Mouse (Mus musculus): ENCODE data around the gene Klhl30. TPM values are rescaled to one million over a fixed set of nuclear protein-coding genes. Genes with fewer than 3 reads are reported as not detected.
A peak's percentile ranks its signal among the peaks of the same experiment; 100 is the strongest.

Klhl30 gene
- polyA plus RNA-seq, 1 experiment, result not detected

GRCm38 (mm10) chr1:91356105-91356504 is 5.3 kb downstream of the Klhl30 start:
- no peaks in the 10 kb centered on the region for H3K36me3 ChIP-seq (replicated peaks; ENCODE audit: low read length)
- H3K4me3 ChIP-seq (replicated peaks), result no peak overlapping the region
- peaks cover 84% of the 10 kb centered on the region for H3K27me3 ChIP-seq (replicated peaks)
- no peak for TF ChIP-seq FLI1 (IDR thresholded peaks at IDR 0.05; ENCODE audit: low read length)
- no peak for TF ChIP-seq GATA1 (IDR thresholded peaks at IDR 0.05; ENCODE audit: borderline replicate concordance, low read length)
- peaks cover 3% of the 10 kb centered on the region; the same call in 1 of the 2 replicates for H3K4me1 ChIP-seq
- no peaks in the 10 kb centered on the region for H3K9me3 ChIP-seq

GRCm38 (mm10) chr1:91362113-91362512 is 11.3 kb downstream of the Klhl30 start:
- H3K27me3 ChIP-seq (replicated peaks), result peaks cover 79% of the 10 kb centered on the region

GRCm38 (mm10) chr1:91364822-91365644 is 14.2 kb downstream of the Klhl30 start:
- H3K27me3 ChIP-seq (replicated peaks), result peaks cover 63% of the 10 kb centered on the region
- peaks cover 22% of the 10 kb centered on the region for H3K36me3 ChIP-seq (replicated peaks; ENCODE audit: low read length)
- TF ChIP-seq GATA1 (IDR thresholded peaks at IDR 0.05; ENCODE audit: borderline replicate concordance, low read length), result no peak
- no peak for TF ChIP-seq FLI1 (IDR thresholded peaks at IDR 0.05; ENCODE audit: low read length)
- H3K4me3 ChIP-seq (replicated peaks), result no peak overlapping the region
- H3K9me3 ChIP-seq, result peaks cover 37% of the 10 kb centered on the region
- H3K4me1 ChIP-seq, result peaks cover 20% of the 10 kb centered on the region

More at GRCm38 (mm10) chr1:91362113-91362512, 11.3 kb downstream of the Klhl30 start:
- TF ChIP-seq GATA1 (IDR thresholded peaks at IDR 0.05; ENCODE audit: borderline replicate concordance, low read length) (no peak), FLI1 (IDR thresholded peaks at IDR 0.05; ENCODE audit: low read length) (no peak)
- Histone ChIP-seq H3K9me3 (peaks cover 37% of the 10 kb centered on the region), H3K36me3 (replicated peaks; ENCODE audit: low read length) (peaks cover 4% of the 10 kb centered on the region), H3K4me1 (peaks cover 15% of the 10 kb centered on the region), H3K4me3 (replicated peaks) (no peak overlapping the region)

- Histone ChIP-seq H3K36me3 (replicated peaks; ENCODE audit: low read length) (peaks cover 29% of the 10 kb centered on the region), H3K4me3 (replicated peaks) (peak overlapping the region; percentile 91), H3K27me3 (replicated peaks) (peaks cover 58% of the 10 kb centered on the region), H3K4me1 (peaks cover 20% of the 10 kb centered on the region), H3K9me3 (peaks cover 37% of the 10 kb centered on the region)
- TF ChIP-seq GATA1 (IDR thresholded peaks at IDR 0.05; ENCODE audit: borderline replicate concordance, low read length) (no peak), FLI1 (IDR thresholded peaks at IDR 0.05; ENCODE audit: low read length) (no peak)
Measured at GRCm38 (mm10) chr1:91365816-91366214, 15.0 kb downstream of the Klhl30 start.

- no peak for TF ChIP-seq GATA1 (IDR thresholded peaks at IDR 0.05; ENCODE audit: borderline replicate concordance, low read length)
- TF ChIP-seq FLI1 (IDR thresholded peaks at IDR 0.05; ENCODE audit: low read length), result no peak
- Histone ChIP-seq H3K27me3 (replicated peaks) (peaks cover 51% of the 10 kb centered on the region), H3K4me3 (replicated peaks) (peak within 1 kb of the TSS; percentile 91), H3K4me1 (peaks cover 20% of the 10 kb centered on the region), H3K36me3 (replicated peaks; ENCODE audit: low read length) (peaks cover 36% of the 10 kb centered on the region), H3K9me3 (peaks cover 36% of the 10 kb centered on the region)
Measured at GRCm38 (mm10) chr1:91366215-91367108, 15.6 kb downstream of the Klhl30 start, which contains the start of gene Erfe. Gene Erfe (plus strand): TSS chr1:91366430.

- H3K4me3 ChIP-seq (replicated peaks), result no peak overlapping the region
- no peak for TF ChIP-seq GATA1 (IDR thresholded peaks at IDR 0.05; ENCODE audit: borderline replicate concordance, low read length)
- no peak for TF ChIP-seq FLI1 (IDR thresholded peaks at IDR 0.05; ENCODE audit: low read length)
Measured at GRCm38 (mm10) chr1:91367295-91367694, 16.5 kb downstream of the Klhl30 start.

GRCm38 (mm10) chr1:91369408-91369807 is 18.6 kb downstream of the Klhl30 start:
- Histone ChIP-seq H3K4me3 (replicated peaks) (no peak overlapping the region), H3K27me3 (replicated peaks) (peaks cover 33% of the 10 kb centered on the region), H3K4me1 (peaks cover 20% of the 10 kb centered on the region), H3K9me3 (peaks cover 8% of the 10 kb centered on the region), H3K36me3 (replicated peaks; ENCODE audit: low read length) (peaks cover 64% of the 10 kb centered on the region)
- TF ChIP-seq FLI1 (IDR thresholded peaks at IDR 0.05; ENCODE audit: low read length) (no peak), GATA1 (IDR thresholded peaks at IDR 0.05; ENCODE audit: borderline replicate concordance, low read length) (no peak)

More at GRCm38 (mm10) chr1:91367295-91367694, 16.5 kb downstream of the Klhl30 start:
- H3K4me1 ChIP-seq, result peaks cover 20% of the 10 kb centered on the region
- H3K9me3 ChIP-seq, result peaks cover 29% of the 10 kb centered on the region
- peaks cover 44% of the 10 kb centered on the region for H3K36me3 ChIP-seq (replicated peaks; ENCODE audit: low read length)
- H3K27me3 ChIP-seq (replicated peaks), result peaks cover 43% of the 10 kb centered on the region

GRCm38 (mm10) chr1:91370055-91370454 is 19.2 kb downstream of the Klhl30 start:
- TF ChIP-seq GATA1 (IDR thresholded peaks at IDR 0.05; ENCODE audit: borderline replicate concordance, low read length) (no peak), FLI1 (IDR thresholded peaks at IDR 0.05; ENCODE audit: low read length) (no peak)
- Histone ChIP-seq H3K4me3 (replicated peaks) (no peak overlapping the region), H3K36me3 (replicated peaks; ENCODE audit: low read length) (peaks cover 68% of the 10 kb centered on the region), H3K4me1 (peaks cover 20% of the 10 kb centered on the region), H3K27me3 (replicated peaks) (peaks cover 27% of the 10 kb centered on the region), H3K9me3 (peaks cover 2% of the 10 kb centered on the region)

- H3K9me3 ChIP-seq, result no peaks in the 10 kb centered on the region
- no peak overlapping the region for H3K4me3 ChIP-seq (replicated peaks)
- peaks cover 1% of the 10 kb centered on the region for H3K27me3 ChIP-seq (replicated peaks)
- peaks cover 99% of the 10 kb centered on the region for H3K36me3 ChIP-seq (replicated peaks; ENCODE audit: low read length)
- TF ChIP-seq GATA1 (IDR thresholded peaks at IDR 0.05; ENCODE audit: borderline replicate concordance, low read length) (no peak), FLI1 (IDR thresholded peaks at IDR 0.05; ENCODE audit: low read length) (no peak)
- H3K4me1 ChIP-seq, result 0 out of 2 replicates have a peak, but pooled peaks cover 3% of the 10 kb centered on the region
Measured at GRCm38 (mm10) chr1:91373414-91373835, 22.6 kb downstream of the Klhl30 start.
